Mouse (Mus musculus): ENCODE measurements around the gene Chrna1.

GRCm38 (mm10) chr2:73596786-73597185, 16.6 kb upstream of the Chrna1 start:
- no peak for TF ChIP-seq POLR2A (IDR thresholded peaks at IDR 0.05; ENCODE audit: control insufficient read depth, extremely low read depth, insufficient read depth, low read length, poor library complexity)
- no peak for TF ChIP-seq CTCF (IDR thresholded peaks at IDR 0.05; ENCODE audit: borderline replicate concordance, control insufficient read depth, extremely low read depth, insufficient read depth, low read length, poor library complexity)
